Mouse (Mus musculus) neural tube, embryonic 11.5 days (tissue): Measurements from ENCODE around the gene Gdpd3. TPM values are rescaled to one million over a fixed set of nuclear protein-coding genes. Genes with fewer than 3 reads are reported as not detected.

Source experiments
- ATAC-seq: fragments of 200-750 bp; cut with Nextera tagmentation; 2 replicates; pipeline ENCODE4 v1.8.0; 2017; ENCODE audit warnings: moderate number of reproducible peaks, mild to moderate bottlenecking, moderate TSS enrichment, moderate library complexity; ENCODE audit not compliant: insufficient read depth, low FRiP score, low TSS enrichment
- DNase-seq: peaks from one replicate; pipeline ENCODE4 v3.0.0-alpha.2; 2015; ENCODE audit warnings: low spot score
- H3K27ac ChIP-seq: fragments of 300-500 bp; sonication (generic); 2 replicates; pipeline ENCODE4 v1.5.1; 2014; ENCODE audit warnings: low read depth, mild to moderate bottlenecking, low read length
- H3K27me3 ChIP-seq: fragments of 300-500 bp; sonication (generic); 2 replicates; pipeline ENCODE4 v1.6.1; 2014; ENCODE audit warnings: mild to moderate bottlenecking, low read length, mixed read lengths; ENCODE audit not compliant: control insufficient read depth, insufficient read depth
- H3K36me3 ChIP-seq: fragments of 300-500 bp; sonication (generic); 2 replicates; pipeline ENCODE4 v1.6.1; 2014; ENCODE audit warnings: mild to moderate bottlenecking, low read length, moderate library complexity, mixed read lengths; ENCODE audit not compliant: control insufficient read depth, insufficient read depth
- H3K4me1 ChIP-seq: fragments of 300-500 bp; sonication (generic); 2 replicates; pipeline ENCODE4 v1.6.1; 2014; ENCODE audit warnings: low read length, mixed read lengths; ENCODE audit not compliant: control insufficient read depth, insufficient read depth
- H3K4me2 ChIP-seq: fragments of 300-500 bp; sonication (generic); 2 replicates; pipeline ENCODE4 v1.6.1; 2014; ENCODE audit warnings: low read depth, mild to moderate bottlenecking, moderate library complexity
- H3K4me3 ChIP-seq: fragments of 300-500 bp; sonication (generic); 2 replicates; pipeline ENCODE4 v1.5.1; 2014; ENCODE audit warnings: low read depth, low read length
- H3K9ac ChIP-seq: fragments of 300-500 bp; sonication (generic); 2 replicates; pipeline ENCODE4 v1.6.1; 2014; ENCODE audit warnings: mild to moderate bottlenecking, low read length
- H3K9me3 ChIP-seq: fragments of 300-500 bp; sonication (generic); 2 replicates; pipeline ENCODE4 v1.6.1; 2016; ENCODE audit warnings: low read length; ENCODE audit not compliant: control insufficient read depth
- WGBS: fragments of 180-500 bp; shearing (Covaris S2); extraction: QIAGEN DNeasy Blood & Tissue Kit; methylation state at CpG from one replicate; pipeline ENCODE4 v1.1.7; 2014; 5-methylcytosine and 5-hydroxymethylcytosine counted together
- polyA plus RNA-seq: library from polyadenylated mRNA; unstranded; fragments of >200 nt; fragmentation: Nextera tagmentation; extraction: Ambion mirVana; gene quantifications from 2 replicates; pipeline ENCODE4 v1.2.1, GENCODE M21; 2014

Gdpd3 gene
- polyA plus RNA-seq, 1 experiment from 2014 or later: 1.5 TPM

GRCm38 (mm10) chr7:126803181-126803580 lies 37.0 kb downstream of the Gdpd3 start:
- no peaks in the 10 kb centered on the region for H3K9me3 ChIP-seq
- H3K4me3 ChIP-seq: no peak overlapping the region
- no peak for DNase-seq
- no peak overlapping the region for H3K4me2 ChIP-seq
- peaks cover 14% of the 10 kb centered on the region for H3K4me1 ChIP-seq
- WGBS: 92% methylated on average over 6 of the region's 6 CpGs
- no peak overlapping the region for H3K27ac ChIP-seq
- H3K27me3 ChIP-seq: no peaks in the 10 kb centered on the region
- no peaks in the 10 kb centered on the region; the same call in 1 of the 2 replicates for H3K36me3 ChIP-seq
- no peak for ATAC-seq
- H3K9ac ChIP-seq: no peak overlapping the region

- no peak overlapping the region for H3K4me3 ChIP-seq
- ATAC-seq (no peak), DNase-seq (no peak)
- H3K9me3 ChIP-seq: no peaks in the 10 kb centered on the region
- H3K4me1 ChIP-seq: peaks cover 17% of the 10 kb centered on the region
- H3K27ac ChIP-seq: no peak overlapping the region
- no peaks in the 10 kb centered on the region for H3K27me3 ChIP-seq
- no peak overlapping the region; the same call in 1 of the 2 replicates for H3K9ac ChIP-seq
- no peak overlapping the region for H3K4me2 ChIP-seq
- no peaks in the 10 kb centered on the region; the same call in 1 of the 2 replicates for H3K36me3 ChIP-seq
These were observed 37.6 kb downstream of the Gdpd3 start for GRCm38 (mm10) chr7:126803751-126804150.

- no peak overlapping the region for H3K4me2 ChIP-seq
- H3K9me3 ChIP-seq: no peaks in the 10 kb centered on the region
- DNase-seq (no peak), ATAC-seq (no peak)
- 91% methylated on average over 6 of the region's 6 CpGs for WGBS
- no peaks in the 10 kb centered on the region; the same call in 1 of the 2 replicates for H3K36me3 ChIP-seq
- peaks cover 14% of the 10 kb centered on the region for H3K4me1 ChIP-seq
- H3K9ac ChIP-seq: no peak overlapping the region; the same call in 1 of the 2 replicates
- H3K4me3 ChIP-seq: no peak overlapping the region
- H3K27me3 ChIP-seq: no peaks in the 10 kb centered on the region
- no peak overlapping the region for H3K27ac ChIP-seq
These were observed 40.8 kb downstream of the Gdpd3 start for GRCm38 (mm10) chr7:126806956-126807355.

GRCm38 (mm10) chr7:126807405-126807804 lies 41.3 kb downstream of the Gdpd3 start:
- H3K27ac ChIP-seq: no peak overlapping the region
- H3K4me3 ChIP-seq: no peak overlapping the region

GRCm38 (mm10) chr7:126808703-126809455 lies 42.7 kb downstream of the Gdpd3 start:
- Histone ChIP-seq H3K4me1 (peaks cover 14% of the 10 kb centered on the region), H3K9me3 (no peaks in the 10 kb centered on the region), H3K27ac (peak overlapping the region; percentile 67), H3K4me3 (peak overlapping the region; percentile 60), H3K27me3 (no peaks in the 10 kb centered on the region), H3K9ac (peak overlapping the region; percentile 76), H3K36me3 (no peaks in the 10 kb centered on the region), H3K4me2 (peak overlapping the region; percentile 93)
- DNase-seq (peak; percentile 87), ATAC-seq (peak; percentile 92)
- WGBS: under 1% methylated on average over 42 of the region's 43 CpGs

More at GRCm38 (mm10) chr7:126807405-126807804, 41.3 kb downstream of the Gdpd3 start:
- no peak for DNase-seq
- peak overlapping the region; percentile 7; the same call in 1 of the 2 replicates for H3K9ac ChIP-seq
- H3K4me2 ChIP-seq: peak overlapping the region; percentile 93
- WGBS: 81% methylated on average over 4 of the region's 4 CpGs
- H3K9me3 ChIP-seq: no peaks in the 10 kb centered on the region
- H3K4me1 ChIP-seq: peaks cover 14% of the 10 kb centered on the region
- no peaks in the 10 kb centered on the region; the same call in 1 of the 2 replicates for H3K36me3 ChIP-seq
- ATAC-seq: no peak
- no peaks in the 10 kb centered on the region for H3K27me3 ChIP-seq

GRCm38 (mm10) chr7:126809723-126810369 lies 43.7 kb downstream of the Gdpd3 start:
- H3K27me3 ChIP-seq: no peaks in the 10 kb centered on the region
- no peaks in the 10 kb centered on the region for H3K9me3 ChIP-seq
- no peak overlapping the region for H3K4me2 ChIP-seq
- ATAC-seq (no peak), DNase-seq (no peak)
- H3K4me3 ChIP-seq: no peak overlapping the region
- no peaks in the 10 kb centered on the region for H3K36me3 ChIP-seq
- H3K9ac ChIP-seq: no peak overlapping the region
- 76% methylated on average over 5 of the region's 5 CpGs for WGBS
- peaks cover 14% of the 10 kb centered on the region for H3K4me1 ChIP-seq
- no peak overlapping the region for H3K27ac ChIP-seq

GRCm38 (mm10) chr7:126815726-126816222 lies 49.6 kb downstream of the Gdpd3 start:
- no peaks in the 10 kb centered on the region for H3K27me3 ChIP-seq
- H3K36me3 ChIP-seq: no peaks in the 10 kb centered on the region
- no peak overlapping the region for H3K4me3 ChIP-seq
- H3K9me3 ChIP-seq: no peaks in the 10 kb centered on the region
- H3K4me2 ChIP-seq: no peak overlapping the region
- ATAC-seq (no peak), DNase-seq (no peak)
- no peaks in the 10 kb centered on the region for H3K4me1 ChIP-seq
- no peak overlapping the region for H3K27ac ChIP-seq
- no peak overlapping the region for H3K9ac ChIP-seq
- 60% methylated on average over 8 of the region's 8 CpGs for WGBS

- ATAC-seq: no peak
- DNase-seq: no peak
- no peak overlapping the region for H3K9ac ChIP-seq
- H3K4me3 ChIP-seq: no peak overlapping the region
- no peak overlapping the region for H3K27ac ChIP-seq
- no peaks in the 10 kb centered on the region for H3K36me3 ChIP-seq
- H3K4me2 ChIP-seq: no peak overlapping the region
- WGBS: 88% methylated on average over 8 of the region's 8 CpGs
- no peaks in the 10 kb centered on the region for H3K9me3 ChIP-seq
- H3K4me1 ChIP-seq: no peaks in the 10 kb centered on the region
- no peaks in the 10 kb centered on the region for H3K27me3 ChIP-seq
These were observed 50.4 kb downstream of the Gdpd3 start for GRCm38 (mm10) chr7:126816494-126816893.
